In genomic region chr5:107854556-107854955, GRCm38 (mm10) we compare ENCODE assay signal across 28 mouse cellular contexts. TPM values are rescaled to one million over a fixed set of nuclear protein-coding genes. Genes with fewer than 3 reads are reported as not detected.
A peak's percentile ranks its signal among the peaks of the same experiment; 100 is the strongest.
DNase-seq lines count a peak whose midpoint lies in the region; ATAC-seq and TF ChIP-seq lines count a peak whose summit lies in the region.
"Had no signal": no experiment of that assay in that cellular context is flagged by ENCODE, and none has a peak within 500 bp of the region (broad histone marks: within the 10 kb centered on the region; RNA-seq: fewer than 3 reads in every experiment).

No protein-coding gene starts in this region.

- TF ChIP-seq EP300 in heart, postnatal 0 days (IDR thresholded peaks at IDR 0.05; ENCODE audit: low read depth), result no peak
- no peak for TF ChIP-seq EP300 in heart, adult 2 months (IDR thresholded peaks at IDR 0.05; ENCODE audit: insufficient read depth, low read depth, low read length)
- no peak for TF ChIP-seq EP300 in lung, postnatal 0 days (IDR thresholded peaks at IDR 0.05)

- no peak overlapping the region for H3K9ac ChIP-seq in heart, embryonic 12.5 days
- H3K9ac ChIP-seq in heart, postnatal 0 days (replicated peaks; ENCODE audit: low read depth, low read length), result no peak overlapping the region
- H3K9ac ChIP-seq in heart, adult 2 months (ENCODE audit: low read depth, low read length), result no peak overlapping the region
- H3K9ac ChIP-seq in lung, embryonic 15.5 days, result no peak overlapping the region
- no peak overlapping the region for H3K9ac ChIP-seq in lung, postnatal 0 days (replicated peaks; ENCODE audit: low read depth)
- H3K9ac ChIP-seq in intestine, postnatal 0 days (ENCODE audit: low read depth, low read length), result no peak overlapping the region
- H3K9ac ChIP-seq: forebrain, embryonic 13.5 days; hindbrain, embryonic 15.5 days; liver, embryonic 14.5 days had no signal

- peaks cover 3% of the 10 kb centered on the region; the same call in 1 of the 2 replicates for H3K9me3 ChIP-seq in heart, embryonic 12.5 days (replicated peaks)
- 0 out of 2 replicates have a peak, but pooled peaks cover 6% of the 10 kb centered on the region for H3K9me3 ChIP-seq in heart, postnatal 0 days (replicated peaks; ENCODE audit: control insufficient read depth, low read length)
- peaks cover 3% of the 10 kb centered on the region; the same call in 1 of the 2 replicates for H3K9me3 ChIP-seq in lung, embryonic 15.5 days
- no peaks in the 10 kb centered on the region for H3K9me3 ChIP-seq in lung, postnatal 0 days (ENCODE audit: low read length)
- no peaks in the 10 kb centered on the region for H3K9me3 ChIP-seq in intestine, postnatal 0 days (ENCODE audit: control insufficient read depth)
- H3K9me3 ChIP-seq: forebrain, embryonic 13.5 days; G1E; hindbrain, embryonic 15.5 days had no signal

- intact Hi-C loops in heart, postnatal 10 days (cut with DNase I), result no loop called here
- intact Hi-C loops in heart, adult 2 months (cut with DNase I), result no loop called here

- no peak overlapping the region for H3K4me3 ChIP-seq in heart, embryonic 12.5 days
- no peak overlapping the region for H3K4me3 ChIP-seq in heart, postnatal 0 days (ENCODE audit: low read depth, low read length)
- H3K4me3 ChIP-seq in heart, adult 2 months, result no peak overlapping the region
- no peak overlapping the region for H3K4me3 ChIP-seq in lung, embryonic 15.5 days
- H3K4me3 ChIP-seq in lung, postnatal 0 days (ENCODE audit: low read depth, low read length), result no peak overlapping the region
- H3K4me3 ChIP-seq in intestine, postnatal 0 days (ENCODE audit: low read depth, low read length), result no peak overlapping the region
- H3K4me3 ChIP-seq: forebrain, embryonic 13.5 days; hindbrain, embryonic 15.5 days had no signal

- no peak for ATAC-seq in heart, embryonic 12.5 days (ENCODE audit: insufficient number of reproducible peaks, low FRiP score)
- no peak for ATAC-seq in heart, postnatal 0 days (ENCODE audit: insufficient read depth, low read depth)
- no peak; the same call in 1 of the 2 replicates for ATAC-seq in lung, embryonic 15.5 days (ENCODE audit: borderline replicate concordance, extremely low read depth, low FRiP score, low TSS enrichment)
- ATAC-seq in lung, postnatal 0 days, result no peak
- ATAC-seq in intestine, postnatal 0 days, result peak; percentile 61
- ATAC-seq: forebrain, embryonic 13.5 days; midbrain, embryonic 16.5 days had no signal

- H3K27ac ChIP-seq in heart, embryonic 12.5 days (ENCODE audit: poor library complexity, severe bottlenecking), result peak overlapping the region; percentile 87
- H3K27ac ChIP-seq in heart, postnatal 0 days (ENCODE audit: low read depth), result 0 out of 2 replicates have a peak overlapping the region, but pooled peaks have one; percentile 70
- no peak overlapping the region for H3K27ac ChIP-seq in heart, adult 2 months
- 0 out of 2 replicates have a peak overlapping the region, but pooled peaks have one; percentile 67 for H3K27ac ChIP-seq in lung, embryonic 15.5 days
- no peak overlapping the region for H3K27ac ChIP-seq in lung, postnatal 0 days (ENCODE audit: low read length)
- H3K27ac ChIP-seq in intestine, postnatal 0 days (ENCODE audit: low read depth, low read length), result no peak overlapping the region
- H3K27ac ChIP-seq: forebrain, embryonic 13.5 days; liver, embryonic 14.5 days had no signal

- no peak for TF ChIP-seq CTCF in heart, postnatal 0 days (IDR thresholded peaks at IDR 0.05; ENCODE audit: low read depth)
- no peak for TF ChIP-seq CTCF in heart, adult 2 months (IDR thresholded peaks at IDR 0.05)
- no peak for TF ChIP-seq CTCF in lung, postnatal 0 days (IDR thresholded peaks at IDR 0.05)
- TF ChIP-seq CTCF in intestine, postnatal 0 days (IDR thresholded peaks at IDR 0.05; ENCODE audit: low read depth), result no peak

- no peaks in the 10 kb centered on the region for H3K27me3 ChIP-seq in heart, embryonic 12.5 days (replicated peaks)
- no peaks in the 10 kb centered on the region for H3K27me3 ChIP-seq in heart, postnatal 0 days (ENCODE audit: control insufficient read depth, insufficient read depth, low read length)
- H3K27me3 ChIP-seq in heart, adult 2 months (ENCODE audit: control insufficient read depth, insufficient read depth, low read length), result no peaks in the 10 kb centered on the region
- no peaks in the 10 kb centered on the region for H3K27me3 ChIP-seq in lung, embryonic 15.5 days
- H3K27me3 ChIP-seq in lung, postnatal 0 days (replicated peaks; ENCODE audit: insufficient read depth, low read length), result no peaks in the 10 kb centered on the region
- no peaks in the 10 kb centered on the region for H3K27me3 ChIP-seq in intestine, postnatal 0 days (replicated peaks; ENCODE audit: control insufficient read depth, insufficient read depth, low read length)
- H3K27me3 ChIP-seq: forebrain, embryonic 13.5 days; hindbrain, embryonic 15.5 days had no signal

- TF ChIP-seq POLR2A in heart, adult 2 months (IDR thresholded peaks at IDR 0.05; ENCODE audit: insufficient read depth, low read depth, low read length), result no peak

- H3K4me1 ChIP-seq in heart, embryonic 12.5 days (replicated peaks), result peaks cover 29% of the 10 kb centered on the region
- peaks cover 30% of the 10 kb centered on the region for H3K4me1 ChIP-seq in heart, postnatal 0 days (ENCODE audit: control insufficient read depth, insufficient read depth)
- H3K4me1 ChIP-seq in heart, adult 2 months (ENCODE audit: control insufficient read depth, insufficient read depth, low read length), result peaks cover 5% of the 10 kb centered on the region
- H3K4me1 ChIP-seq in lung, embryonic 15.5 days, result peaks cover 14% of the 10 kb centered on the region
- peaks cover 5% of the 10 kb centered on the region; the same call in 1 of the 2 replicates for H3K4me1 ChIP-seq in lung, postnatal 0 days (ENCODE audit: insufficient read depth, low read depth, low read length)
- no peaks in the 10 kb centered on the region; the same call in 1 of the 2 replicates for H3K4me1 ChIP-seq in intestine, postnatal 0 days (replicated peaks; ENCODE audit: control insufficient read depth, insufficient read depth, low read length)

- DNase-seq in heart, postnatal 10 days, result no peak
- no peak for DNase-seq in heart, postnatal 0 days (ENCODE audit: low spot score)
- no peak for DNase-seq in heart, adult 2 months
- no peak for DNase-seq in lung, postnatal 0 days (ENCODE audit: low spot score)
- DNase-seq: adrenal gland, adult 8-10 months; cerebellum, adult 9-10 months; cerebellum, postnatal 36 days; layer of hippocampus, postnatal 36 days; right cerebral cortex, postnatal 25 days; thymus, adult 2 months; thymus, postnatal 36 days had no signal

- peaks cover 4% of the 10 kb centered on the region for H3K36me3 ChIP-seq in heart, embryonic 12.5 days
- peaks cover 5% of the 10 kb centered on the region; the same call in 1 of the 2 replicates for H3K36me3 ChIP-seq in heart, postnatal 0 days (replicated peaks; ENCODE audit: control insufficient read depth, insufficient read depth, low read length)
- no peaks in the 10 kb centered on the region; the same call in none of the 2 replicates for H3K36me3 ChIP-seq in heart, adult 2 months (ENCODE audit: control insufficient read depth, insufficient read depth, low read length)
- H3K36me3 ChIP-seq in lung, embryonic 15.5 days, result no peaks in the 10 kb centered on the region
- no peaks in the 10 kb centered on the region for H3K36me3 ChIP-seq in lung, postnatal 0 days (ENCODE audit: insufficient read depth, low read length)
- no peaks in the 10 kb centered on the region for H3K36me3 ChIP-seq in intestine, postnatal 0 days (ENCODE audit: control insufficient read depth, insufficient read depth)
- H3K36me3 ChIP-seq: hindbrain, embryonic 15.5 days had no signal

- H3K79me2 ChIP-seq in heart, adult 2 months (replicated peaks; ENCODE audit: control insufficient read depth, insufficient read depth, low read length), result no peaks in the 10 kb centered on the region; the same call in 1 of the 2 replicates

- H3K4me2 ChIP-seq in heart, embryonic 12.5 days, result no peak overlapping the region
- no peak overlapping the region for H3K4me2 ChIP-seq in heart, postnatal 0 days (ENCODE audit: low read depth, low read length)
- no peak overlapping the region for H3K4me2 ChIP-seq in lung, embryonic 15.5 days
- H3K4me2 ChIP-seq in lung, postnatal 0 days (replicated peaks; ENCODE audit: low read depth, low read length), result no peak overlapping the region
- H3K4me2 ChIP-seq in intestine, postnatal 0 days (replicated peaks; ENCODE audit: low read depth), result no peak overlapping the region
- H3K4me2 ChIP-seq: forebrain, embryonic 13.5 days; midbrain, embryonic 11.5 days had no signal

- 46% methylated on average over 3 of the region's 3 CpGs for WGBS in heart, embryonic 12.5 days
- 34% methylated on average over 3 of the region's 3 CpGs for WGBS in heart, postnatal 0 days
- 44% methylated on average over 3 of the region's 3 CpGs for WGBS in heart, adult 2 months
- WGBS in lung, embryonic 15.5 days, result 65% methylated on average over 3 of the region's 3 CpGs
- WGBS in lung, postnatal 0 days, result 57% methylated on average over 3 of the region's 3 CpGs
- WGBS in intestine, postnatal 0 days, result 36% methylated on average over 3 of the region's 3 CpGs

RNA-seq across cellular contexts. Expression of gene Evi5, which starts 20.4 kb away (rescaled TPM):
- polyA plus RNA-seq in heart, embryonic 12.5 days (2016; fragmentation: Nextera tagmentation; extraction: Ambion mirVana), result 55.3 and 57.5 TPM in 2 replicates
- 10 to 100 TPM; 38.8 to 39.6 TPM for total RNA-seq in heart, postnatal 10 days (2021)
- total RNA-seq in heart, postnatal 0 days (2014; rRNA removed; ENCODE audit: low replicate concordance), result 55.9 and 66.6 TPM in 2 replicates
- polyA plus RNA-seq in heart, postnatal 0 days (2015; fragmentation: Nextera tagmentation; extraction: Ambion mirVana), result 35.8 and 38.4 TPM in 2 replicates
- 10 to 100 TPM; 20.5 to 21.7 TPM for total RNA-seq in heart, adult 2 months (2021)
- 7.4 and 11.6 TPM in 2 replicates for polyA plus RNA-seq in heart, adult 2 months (2012; rRNA removed)
- polyA plus RNA-seq in lung, embryonic 15.5 days (2015; fragmentation: Nextera tagmentation; extraction: Ambion mirVana), result 64.5 and 67.3 TPM in 2 replicates
- 74.0 and 78.2 TPM in 2 replicates for polyA plus RNA-seq in lung, postnatal 0 days (2015; fragmentation: Nextera tagmentation; extraction: Ambion mirVana)
- polyA plus RNA-seq in intestine, postnatal 0 days (2015; fragmentation: Nextera tagmentation; extraction: Ambion mirVana), result 39.7 and 41.6 TPM in 2 replicates

RNA-seq across cellular contexts. Expression of gene Ube2d2b, which starts 24.7 kb away (rescaled TPM):
- polyA plus RNA-seq in heart, embryonic 12.5 days (2016; fragmentation: Nextera tagmentation; extraction: Ambion mirVana), result 0.33 and 0.40 TPM in 2 replicates
- not detected for total RNA-seq in heart, postnatal 10 days (2021)
- not detected in 2 replicates for total RNA-seq in heart, postnatal 0 days (2014; rRNA removed; ENCODE audit: low replicate concordance)
- not detected in 2 replicates for polyA plus RNA-seq in heart, postnatal 0 days (2015; fragmentation: Nextera tagmentation; extraction: Ambion mirVana)
- total RNA-seq in heart, adult 2 months (2021), result not detected
- polyA plus RNA-seq in heart, adult 2 months (2012; rRNA removed), result 0.08 and 0.18 TPM in 2 replicates
- polyA plus RNA-seq in lung, embryonic 15.5 days (2015; fragmentation: Nextera tagmentation; extraction: Ambion mirVana), result 0.17 and 0.28 TPM in 2 replicates
- polyA plus RNA-seq in lung, postnatal 0 days (2015; fragmentation: Nextera tagmentation; extraction: Ambion mirVana), result 0.11 and 0.15 TPM in 2 replicates
- 0.09 TPM in 1 of 2 replicates, not detected in the other for polyA plus RNA-seq in intestine, postnatal 0 days (2015; fragmentation: Nextera tagmentation; extraction: Ambion mirVana)
- total RNA-seq: adrenal gland, adult 8-10 months; adrenal gland, postnatal 4 days; gastrocnemius, postnatal 10 days; hematopoietic stem cell, adult 5-6 weeks; layer of hippocampus, postnatal 36 days; left cerebral cortex, postnatal 4 days; neutrophil, adult 5-6 weeks had no signal
- polyA plus RNA-seq: G1E; large intestine, adult 2 months; limb, embryonic 14.5 days; midbrain, embryonic 11.5 days; neural tube, embryonic 11.5 days had no signal

RNA-seq across cellular contexts. Expression of gene Rpl5, which starts 45.7 kb away (rescaled TPM):
- 52.3 and 52.7 TPM in 2 replicates for polyA plus RNA-seq in heart, embryonic 12.5 days (2016; fragmentation: Nextera tagmentation; extraction: Ambion mirVana)
- total RNA-seq in heart, postnatal 10 days (2021), result 10 to 100 TPM; 54.4 to 56.2 TPM
- 201 and 233 TPM in 2 replicates for total RNA-seq in heart, postnatal 0 days (2014; rRNA removed; ENCODE audit: low replicate concordance)
- 22.1 and 26.8 TPM in 2 replicates for polyA plus RNA-seq in heart, postnatal 0 days (2015; fragmentation: Nextera tagmentation; extraction: Ambion mirVana)
- 10 to 100 TPM; 29.2 to 31.4 TPM for total RNA-seq in heart, adult 2 months (2021)
- polyA plus RNA-seq in heart, adult 2 months (2012; rRNA removed), result 12.5 and 20.4 TPM in 2 replicates
- polyA plus RNA-seq in lung, embryonic 15.5 days (2015; fragmentation: Nextera tagmentation; extraction: Ambion mirVana), result 64.3 and 67.6 TPM in 2 replicates
- polyA plus RNA-seq in lung, postnatal 0 days (2015; fragmentation: Nextera tagmentation; extraction: Ambion mirVana), result 27.9 and 29.6 TPM in 2 replicates
- polyA plus RNA-seq in intestine, postnatal 0 days (2015; fragmentation: Nextera tagmentation; extraction: Ambion mirVana), result 26.7 and 29.1 TPM in 2 replicates

Comparison
In these comparisons a context has a peak if more than half of its experiments do, and no peak if none do; other contexts are left out.
1. H3K27ac ChIP-seq: peak in heart, embryonic 12.5 days (single experiment), heart, postnatal 0 days (single experiment) and lung, embryonic 15.5 days (single experiment); none in heart, adult 2 months (single experiment), lung, postnatal 0 days (single experiment) and intestine, postnatal 0 days (single experiment).